Mouse (Mus musculus) central nervous system, embryonic 18 days (tissue): ENCODE measurements around the gene Pcp4l1. TPM values are rescaled to one million over a fixed set of nuclear protein-coding genes. Genes with fewer than 3 reads are reported as not detected.

Experiments
- polyA plus RNA-seq: library from polyadenylated mRNA; depleted of rRNA; stranded (reverse); fragments of >200 nt; gene quantifications from 2 replicates; pipeline ENCODE4 v1.2.3, GENCODE M21; 2012; rRNA removed

The Pcp4l1 gene
- 15.7 and 19.8 TPM in 2 replicates for polyA plus RNA-seq

DNA sequence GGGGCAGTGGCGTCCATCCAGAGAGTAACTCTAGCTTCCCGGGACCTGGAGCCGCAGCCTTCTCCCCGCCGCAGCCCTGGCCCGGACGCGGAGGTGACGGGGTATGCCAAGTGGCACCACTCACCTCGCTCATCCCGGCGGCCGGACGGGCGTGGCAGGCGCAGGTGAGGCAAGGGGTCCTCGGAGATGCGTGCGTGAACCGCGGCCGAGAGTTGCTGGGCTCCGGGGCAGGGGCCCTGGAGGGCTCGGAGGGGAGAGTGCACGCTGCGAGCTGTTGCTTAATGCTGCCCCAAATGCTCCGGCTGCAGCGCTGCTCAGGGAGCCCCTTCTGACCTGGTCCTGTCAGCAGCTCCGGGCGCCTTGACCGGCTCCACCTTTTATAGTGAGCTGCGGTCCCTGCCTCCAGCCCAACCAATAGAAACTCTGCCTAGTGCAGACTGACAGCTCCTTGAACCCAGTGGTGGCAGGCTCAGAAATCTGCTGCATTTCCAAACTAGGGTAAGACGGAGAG, at the start of gene Pcp4l1:
Gene Pcp4l1, minus strand, starts transcription at position 382 of the 511 bp plus-strand sequence.

DNA sequence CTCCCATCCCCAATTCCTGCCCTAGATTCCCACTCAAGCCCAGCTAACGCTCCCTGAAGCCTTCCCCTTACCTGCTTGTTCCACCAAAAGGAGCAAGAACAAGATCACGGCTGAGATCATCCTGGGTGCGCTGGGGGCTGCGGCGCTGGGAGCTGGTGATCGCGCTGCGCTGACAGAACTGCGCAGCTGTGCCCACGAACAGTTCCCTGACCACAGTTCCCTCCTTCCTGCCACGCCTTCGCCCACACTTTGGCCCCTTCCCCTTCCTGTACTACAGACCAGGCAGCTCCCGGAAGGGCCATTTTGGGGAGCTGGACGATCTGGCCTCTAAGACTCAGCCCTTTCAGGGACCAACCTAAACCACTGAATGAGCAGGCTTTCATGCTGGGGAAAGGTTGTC, 38.1 kb upstream of the Pcp4l1 start, which contains the start of gene Fcer1g:
Gene Fcer1g, minus strand, starts transcription at position 240 of the 400 bp plus-strand sequence.

DNA sequence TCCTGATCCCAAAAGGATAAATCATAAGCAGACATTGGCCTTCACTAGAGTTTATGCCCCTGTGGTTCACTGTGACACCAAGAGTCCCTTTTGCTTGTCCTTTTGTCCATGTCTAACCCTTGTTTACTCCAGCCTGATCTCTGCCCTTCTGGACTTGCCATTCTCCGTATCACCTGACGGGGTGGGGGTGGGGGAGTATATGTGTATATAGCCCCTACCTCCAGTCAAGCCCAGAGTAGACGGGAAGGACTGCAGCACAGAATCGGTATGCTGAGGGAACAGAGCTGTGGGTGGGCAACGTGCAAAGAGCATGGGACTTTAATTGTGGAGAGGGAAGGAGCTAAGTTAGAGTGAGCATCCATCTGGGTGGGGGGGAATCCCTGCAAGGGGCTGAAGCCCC, 28.8 kb upstream of the Pcp4l1 start, which contains the start of gene Apoa2:
Gene Apoa2, plus strand, starts transcription at position 198 of the 400 bp plus-strand sequence.

DNA sequence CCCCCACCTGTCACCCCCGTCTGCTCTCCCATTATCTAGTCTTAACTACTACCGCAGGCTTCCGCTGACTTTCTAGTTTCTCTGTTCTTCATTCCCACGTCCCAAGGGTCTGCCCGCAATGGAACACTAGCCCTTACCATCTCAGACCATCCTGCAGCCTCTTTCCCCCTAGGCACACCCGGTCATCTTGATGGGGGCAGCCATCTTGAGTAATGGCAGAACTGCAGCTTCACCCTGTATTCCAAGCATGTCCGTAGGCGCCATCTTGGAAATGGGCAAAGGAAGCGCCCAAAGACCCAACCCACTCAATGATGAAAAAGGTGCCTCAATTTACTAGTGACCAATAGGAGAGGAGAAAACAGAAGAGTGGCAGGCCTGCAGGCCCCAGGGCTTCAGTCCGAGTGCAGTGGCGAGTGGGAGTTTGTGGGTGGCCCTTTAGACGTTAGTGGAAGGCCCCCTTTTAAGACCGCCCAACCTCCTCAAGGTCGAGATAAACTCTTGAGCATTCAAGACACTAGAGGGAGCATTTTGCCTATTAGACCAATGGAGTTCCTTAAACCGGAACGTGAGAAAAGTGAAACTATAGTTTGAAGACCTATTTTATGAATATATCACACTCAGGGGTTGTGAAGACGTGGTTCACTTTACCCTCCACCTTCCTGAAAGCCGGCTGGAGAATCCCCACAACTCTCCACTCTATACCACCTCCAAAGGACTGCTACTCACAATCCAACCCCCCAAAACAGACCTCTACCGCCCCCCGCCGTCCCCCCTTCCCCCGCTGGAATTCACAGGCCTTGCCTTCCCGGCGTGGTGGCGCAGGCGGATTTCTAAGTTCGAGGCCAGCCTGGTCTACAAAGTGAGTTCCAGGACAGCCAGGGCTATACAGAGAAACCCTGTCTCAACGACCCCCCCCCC, 26.4 kb upstream of the Pcp4l1 start, which contains the start of gene Tomm40l:
Gene Tomm40l, minus strand, starts transcription at position 277 of the 918 bp plus-strand sequence.

DNA sequence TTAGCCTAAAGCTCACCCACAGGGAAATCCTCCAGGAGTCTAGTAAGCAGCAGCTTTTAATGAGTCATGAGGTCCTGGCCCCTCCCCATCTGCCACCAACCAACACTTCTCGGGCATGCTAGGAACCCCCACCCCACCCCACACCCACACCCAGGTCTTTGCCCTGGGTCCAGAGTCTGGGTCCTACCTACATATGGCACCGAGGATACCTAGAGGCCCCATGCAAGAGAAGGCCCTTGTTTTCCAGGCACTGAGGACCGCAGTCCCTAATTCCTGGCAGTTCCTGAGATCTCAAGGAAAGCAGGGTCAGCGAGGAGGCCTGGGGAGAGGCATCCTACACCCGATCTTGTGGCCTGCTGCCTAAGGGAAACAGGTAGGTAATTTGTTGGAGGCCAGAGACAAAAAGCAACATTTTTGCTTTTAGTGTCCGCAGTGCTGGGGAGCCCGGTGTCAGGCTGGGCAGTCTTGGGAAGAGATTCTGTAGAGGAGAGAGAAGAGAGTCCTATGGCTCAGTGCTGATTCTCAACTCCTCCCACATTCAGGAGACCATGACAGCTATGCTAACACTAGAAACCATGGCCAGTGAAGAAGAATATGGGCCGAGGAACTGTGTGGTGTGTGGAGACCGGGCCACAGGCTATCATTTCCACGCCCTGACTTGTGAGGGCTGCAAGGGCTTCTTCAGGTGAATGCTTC, 17.9 kb upstream of the Pcp4l1 start, which contains the start of gene Nr1i3:
Gene Nr1i3, plus strand, starts transcription at position 170 of the 696 bp plus-strand sequence.

DNA sequence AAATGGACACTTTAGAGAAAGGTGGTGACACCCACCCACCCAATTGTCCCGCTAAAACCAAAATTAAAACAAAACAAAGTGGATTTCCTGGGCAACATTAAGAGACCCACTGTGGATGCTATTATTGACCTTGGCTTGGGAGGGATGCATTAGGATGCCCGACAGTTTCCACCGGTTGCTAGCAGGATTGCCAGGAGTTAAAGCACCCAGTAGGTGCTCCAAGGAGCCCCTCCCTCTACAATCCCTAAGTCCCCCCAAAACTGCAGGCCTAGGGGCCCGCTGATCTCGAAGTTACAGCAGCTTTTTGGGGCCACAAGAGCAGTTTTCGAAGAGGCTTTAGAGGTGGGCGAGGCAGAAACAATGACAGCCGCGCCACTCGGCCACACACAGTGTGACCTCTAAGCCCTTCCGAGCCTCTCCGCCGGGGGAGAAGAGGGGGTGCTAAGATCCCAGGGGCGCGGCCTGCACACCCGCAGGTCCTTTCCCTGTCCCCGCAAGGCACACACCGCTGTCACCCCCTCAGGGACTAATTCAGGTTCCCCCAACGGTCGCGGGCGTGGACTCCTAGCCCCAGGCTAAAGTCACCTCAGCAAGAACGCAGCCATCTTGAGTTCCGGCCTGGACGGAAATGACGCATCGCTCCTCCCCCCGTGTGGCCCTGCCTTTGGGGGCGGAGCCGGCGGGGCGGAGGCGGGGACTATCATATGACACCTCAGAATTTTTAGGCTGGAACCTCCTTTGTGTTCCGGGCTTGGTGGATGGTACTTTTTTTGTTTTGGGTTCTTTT, 45.9 kb downstream of the Pcp4l1 start, which contains the start of the genes Sdhc and Mpz:
Gene Sdhc, minus strand, starts transcription at position 630 of the 787 bp plus-strand sequence.
Gene Mpz, plus strand, starts transcription at position 738 of the 787 bp plus-strand sequence.

Other genes starting within 250 kb of the Pcp4l1 start
- gene Fcgr2b, start 219.7 kb downstream of the Pcp4l1 start, polyA plus RNA-seq: 2.0 and 2.4 TPM in 2 replicates
- 0.32 and 0.34 TPM in 2 replicates for gene Fcgr4, start 177.3 kb downstream of the Pcp4l1 start, polyA plus RNA-seq
- gene Fcgr3, start 131.3 kb downstream of the Pcp4l1 start, polyA plus RNA-seq: 5.2 and 7.3 TPM in 2 replicates
- 5.2 and 8.0 TPM in 2 replicates for gene Cfap126, start 82.3 kb downstream of the Pcp4l1 start, polyA plus RNA-seq
- gene Sdhc, start 45.7 kb downstream of the Pcp4l1 start, polyA plus RNA-seq: 233 and 246 TPM in 2 replicates
- 0.70 and 10.6 TPM in 2 replicates for gene Mpz, start 45.6 kb downstream of the Pcp4l1 start, polyA plus RNA-seq
- gene Nr1i3, start 17.7 kb upstream of the Pcp4l1 start, polyA plus RNA-seq: 0.03 and 0.06 TPM in 2 replicates
- gene Tomm40l, start 26.2 kb upstream of the Pcp4l1 start, polyA plus RNA-seq: 47.7 and 50.1 TPM in 2 replicates
- 2.4 and 3.0 TPM in 2 replicates for gene Apoa2, start 28.8 kb upstream of the Pcp4l1 start, polyA plus RNA-seq
- gene Fcer1g, start 38.1 kb upstream of the Pcp4l1 start, polyA plus RNA-seq: 13.6 and 15.5 TPM in 2 replicates
- 4.1 and 4.2 TPM in 2 replicates for gene Adamts4, start 54.2 kb upstream of the Pcp4l1 start, polyA plus RNA-seq
- gene Ndufs2, start 55.1 kb upstream of the Pcp4l1 start, polyA plus RNA-seq: 131 and 134 TPM in 2 replicates
- gene B4galt3, start 74.1 kb upstream of the Pcp4l1 start, polyA plus RNA-seq: 90.9 and 94.0 TPM in 2 replicates
- 66.2 and 67.0 TPM in 2 replicates for gene Ppox, start 84.9 kb upstream of the Pcp4l1 start, polyA plus RNA-seq
- gene Usp21, start 91.7 kb upstream of the Pcp4l1 start, polyA plus RNA-seq: 93.2 and 96.4 TPM in 2 replicates
- 67.6 and 71.7 TPM in 2 replicates for gene Ufc1, start 98.8 kb upstream of the Pcp4l1 start, polyA plus RNA-seq
- gene Dedd, start 132.9 kb upstream of the Pcp4l1 start, polyA plus RNA-seq: 57.8 and 58.7 TPM in 2 replicates
- 64.1 and 65.4 TPM in 2 replicates for gene Nit1, start 149.4 kb upstream of the Pcp4l1 start, polyA plus RNA-seq
- 80.6 and 91.3 TPM in 2 replicates for gene Pfdn2, start 149.4 kb upstream of the Pcp4l1 start, polyA plus RNA-seq
- gene Klhdc9, start 164.5 kb upstream of the Pcp4l1 start, polyA plus RNA-seq: 3.4 and 3.6 TPM in 2 replicates
- gene Nectin4, start 173.8 kb upstream of the Pcp4l1 start, polyA plus RNA-seq: 2.2 and 4.1 TPM in 2 replicates
- gene Arhgap30, start 192.7 kb upstream of the Pcp4l1 start, polyA plus RNA-seq: 0.44 and 0.48 TPM in 2 replicates
- 186 and 199 TPM in 2 replicates for gene Usf1, start 215.0 kb upstream of the Pcp4l1 start, polyA plus RNA-seq
- 3.8 and 4.4 TPM in 2 replicates for gene Tstd1, start 222.6 kb upstream of the Pcp4l1 start, polyA plus RNA-seq
- gene F11r, start 241.3 kb upstream of the Pcp4l1 start, polyA plus RNA-seq: 4.3 and 5.2 TPM in 2 replicates